In the genomic region with DNA sequence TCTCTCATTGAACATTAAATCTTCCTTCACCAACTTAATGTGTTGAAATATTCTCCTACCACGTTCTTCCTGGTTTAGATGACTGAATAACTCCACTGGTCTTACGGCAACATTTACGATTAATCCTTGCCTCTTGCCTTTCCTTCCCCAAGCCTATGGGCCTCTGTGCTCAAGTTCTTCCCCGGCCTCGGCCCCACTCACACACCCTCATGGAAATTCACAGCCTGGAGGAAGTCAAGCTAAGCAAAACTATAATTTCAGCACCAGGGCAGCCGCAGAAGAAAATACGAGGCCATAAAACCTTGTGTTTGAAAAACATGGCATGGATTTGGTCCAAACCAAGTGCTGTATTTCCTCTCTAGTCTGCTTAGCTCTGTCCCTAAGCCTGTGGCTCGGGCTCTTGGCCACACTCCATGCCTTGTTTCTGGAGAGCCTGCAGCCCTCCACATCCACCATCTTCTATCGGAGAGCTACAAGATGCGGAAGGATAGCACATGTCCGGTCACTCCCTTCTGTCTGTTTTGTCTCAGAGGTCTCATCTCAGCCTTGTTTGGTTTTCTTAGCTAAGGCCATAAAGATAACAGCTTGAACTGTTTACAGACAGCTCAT, we compare ENCODE assay signal across 10 mouse cellular contexts.
DNase-seq lines count a peak whose midpoint lies in the region.
"Had no signal": no experiment of that assay in that cellular context is flagged by ENCODE, and none has a peak within 500 bp of the region (broad histone marks: within the 10 kb centered on the region; RNA-seq: fewer than 3 reads in every experiment).

No protein-coding gene starts in this region.

- intact Hi-C loops in gastrocnemius, postnatal 36 days (cut with DNase I): no loop called here

- DNase-seq in gastrocnemius, postnatal 10 days: peak; percentile 22
- no peak for DNase-seq in gastrocnemius, postnatal 36 days
- peak; percentile 64 for DNase-seq in forelimb bud, embryonic 11.5 days (ENCODE audit: low read depth, low spot score)
- peak; percentile 41 to 70 for DNase-seq in kidney, postnatal 25 days
- peak; percentile 40 for DNase-seq in lung, postnatal 36 days
- DNase-seq in frontal cortex, adult 2 months (ENCODE audit: extremely low spot score in 1 of 2, low spot score in 1 of 2): no peak
- no peak for DNase-seq in neural tube, embryonic 10.5 days (ENCODE audit: extremely low spot score, low spot score)
- no peak for DNase-seq in thymus, adult 18-20 months
- DNase-seq: adrenal gland, adult 8-10 months; heart, postnatal 36 days had no signal

Comparison
In these comparisons a context has a peak if more than half of its experiments do, and no peak if none do; other contexts are left out.
1. DNase-seq: peak in gastrocnemius, postnatal 10 days (single experiment), forelimb bud, embryonic 11.5 days (single experiment), kidney, postnatal 25 days (2 of 2) and lung, postnatal 36 days (single experiment); none in gastrocnemius, postnatal 36 days (0 of 2), frontal cortex, adult 2 months (0 of 2), neural tube, embryonic 10.5 days (single experiment) and thymus, adult 18-20 months (0 of 2).